Mouse (Mus musculus) lung, adult 2 months (tissue): Measurements from ENCODE around the gene Mllt10. TPM values are rescaled to one million over a fixed set of nuclear protein-coding genes. Genes with fewer than 3 reads are reported as not detected.

Experiments used
- DNase-seq: peaks from one replicate; pipeline ENCODE4 v3.0.0; 2022
- H3K4me1 ChIP-seq: fragments of 200-500 bp; 2 replicates; pipeline ENCODE4 v1.6.1; 2011; ENCODE audit warnings: low read length; ENCODE audit not compliant: control insufficient read depth, insufficient read depth
- H3K4me3 ChIP-seq: fragments of 200-500 bp; replicated peaks from 2 replicates; pipeline ENCODE3; 2011; ENCODE audit warnings: low read depth, mild to moderate bottlenecking, control low read depth, low read length; ENCODE audit errors: extremely low read depth
- CTCF ChIP-seq: fragments of 200-500 bp; IDR thresholded peaks from 2 replicates; pipeline ENCODE4 v1.5.1; 2011; ENCODE audit warnings: mild to moderate bottlenecking, low read length, control low read depth; ENCODE audit not compliant: insufficient read depth
- POLR2A ChIP-seq: fragments of 200-500 bp; IDR thresholded peaks from 2 replicates; pipeline ENCODE4 v1.6.1; 2011; ENCODE audit warnings: low read depth, mild to moderate bottlenecking, control low read depth, low read length, borderline replicate concordance; ENCODE audit errors: extremely low read depth
- WGBS: fragments of 180-500 bp; shearing (Covaris S2); methylation state at CpG from one replicate; pipeline ENCODE4 v1.1.7; 2018; 5-methylcytosine and 5-hydroxymethylcytosine counted together
- polyA plus RNA-seq: library from polyadenylated mRNA; depleted of rRNA; stranded (reverse); fragments of >200 nt; gene quantifications from 2 replicates; pipeline ENCODE4 v1.2.3, GENCODE M21; 2012

Gene Mllt10
- polyA plus RNA-seq, 1 experiment = 34.7 TPM

DNA sequence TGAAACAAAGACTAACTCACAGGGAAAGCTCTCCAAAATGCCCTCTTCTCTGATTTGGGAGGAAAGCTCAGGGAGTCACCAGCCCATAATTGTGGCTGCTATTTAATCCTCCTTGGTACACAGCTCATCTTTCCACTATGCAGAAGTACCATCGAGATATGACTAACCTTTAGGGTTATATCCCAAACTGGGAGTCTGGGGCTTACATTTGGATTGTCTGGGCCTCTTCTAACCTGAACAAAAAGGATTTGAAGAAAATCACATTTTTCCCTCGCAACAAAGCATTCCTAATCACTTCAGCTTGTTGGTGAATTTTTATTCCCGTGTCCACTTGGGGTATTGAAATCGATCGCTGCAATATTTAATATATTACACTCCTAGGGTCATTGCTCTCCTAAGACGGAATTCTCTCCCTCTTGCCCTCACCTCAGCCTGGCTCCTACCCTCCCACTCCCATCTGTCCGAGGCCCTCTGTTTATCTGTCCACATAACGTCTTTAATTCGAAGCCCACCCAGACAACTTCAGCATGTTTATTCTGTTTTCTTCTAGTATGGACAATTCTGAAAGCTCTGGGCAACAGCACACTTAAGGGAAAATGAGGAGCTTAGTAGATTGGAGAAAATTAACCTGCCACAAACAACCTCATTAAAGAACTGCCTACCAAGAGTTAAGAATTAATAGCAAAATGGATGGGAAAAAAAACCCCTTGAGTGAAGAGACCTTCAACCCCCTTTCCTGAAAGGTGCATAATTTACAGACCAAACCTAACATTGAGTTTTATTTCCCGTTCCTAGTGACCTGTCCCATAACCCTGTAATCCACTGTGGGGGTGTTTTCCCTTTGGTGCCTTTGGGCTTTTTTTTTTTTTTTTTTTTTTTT, 20.4 kb upstream of the Mllt10 start:
- WGBS = 94% methylated on average over 10 of the region's 10 CpGs
- no peak for DNase-seq
- TF ChIP-seq POLR2A (no peak), CTCF (no peak)
- Histone ChIP-seq H3K4me3 (no peak overlapping the region), H3K4me1 (peaks cover 7% of the 10 kb centered on the region)

DNA sequence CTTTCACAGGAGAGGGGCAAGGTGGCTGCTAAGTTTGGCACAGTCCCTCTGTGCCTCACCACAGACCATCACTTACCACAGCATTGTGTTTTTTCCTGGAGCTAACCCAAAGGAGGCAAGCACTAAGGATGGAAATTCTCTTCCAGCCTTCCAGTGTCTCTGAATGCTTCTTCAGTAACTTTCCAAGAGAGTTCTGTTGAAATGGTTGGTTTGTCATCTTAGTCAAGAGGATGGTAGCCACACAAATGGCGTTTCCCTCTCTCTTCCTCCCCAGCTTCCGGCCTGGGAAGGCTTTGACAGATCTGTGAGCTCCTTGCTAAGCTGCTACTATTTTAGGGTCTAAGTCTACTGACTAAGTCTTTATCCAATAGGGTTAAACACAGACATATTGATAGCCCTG, 17.5 kb upstream of the Mllt10 start, which contains the start of gene A930004D18Rik:
Gene A930004D18Rik (minus strand): TSS at position 247 of the 400 bp plus-strand sequence.
- Histone ChIP-seq H3K4me1 (no peaks in the 10 kb centered on the region), H3K4me3 (no peak within 1 kb of the TSS)
- WGBS = 61% methylated on average over 2 of the region's 2 CpGs
- DNase-seq = no peak
- TF ChIP-seq POLR2A (no peak), CTCF (no peak)

DNA sequence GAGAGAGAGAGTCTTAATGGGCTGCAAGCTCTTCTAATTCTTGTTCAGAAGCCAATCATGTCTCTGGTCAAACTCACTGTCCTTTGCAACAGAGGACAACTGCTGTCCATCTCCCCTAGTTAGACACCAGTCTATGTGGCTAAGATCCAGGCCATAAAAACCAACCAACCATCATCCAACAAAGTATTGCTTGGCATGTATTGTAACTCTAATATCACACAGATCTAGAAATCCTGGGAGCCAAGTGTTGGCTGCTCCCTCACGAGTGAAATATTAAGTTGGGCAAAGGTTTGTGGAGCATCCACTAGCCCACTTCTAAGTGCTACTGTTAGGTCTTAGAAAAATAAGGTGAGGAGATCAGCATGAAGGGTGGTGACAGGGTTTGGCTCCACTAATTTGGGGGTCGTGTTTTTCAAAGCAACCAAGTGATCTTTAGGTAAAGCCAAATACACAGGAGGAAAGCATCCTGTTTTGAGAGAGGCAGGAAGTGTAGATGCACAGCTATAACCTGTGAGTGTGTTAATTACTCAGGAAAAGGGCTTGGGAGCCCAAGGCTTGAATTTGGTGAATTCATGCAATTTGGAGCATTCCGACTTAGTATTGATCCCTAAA, 16.8 kb upstream of the Mllt10 start:
- DNase-seq = no peak
- TF ChIP-seq POLR2A (no peak), CTCF (no peak)
- Histone ChIP-seq H3K4me3 (no peak overlapping the region), H3K4me1 (no peaks in the 10 kb centered on the region)
- 76% methylated on average over 3 of the region's 3 CpGs for WGBS

DNA sequence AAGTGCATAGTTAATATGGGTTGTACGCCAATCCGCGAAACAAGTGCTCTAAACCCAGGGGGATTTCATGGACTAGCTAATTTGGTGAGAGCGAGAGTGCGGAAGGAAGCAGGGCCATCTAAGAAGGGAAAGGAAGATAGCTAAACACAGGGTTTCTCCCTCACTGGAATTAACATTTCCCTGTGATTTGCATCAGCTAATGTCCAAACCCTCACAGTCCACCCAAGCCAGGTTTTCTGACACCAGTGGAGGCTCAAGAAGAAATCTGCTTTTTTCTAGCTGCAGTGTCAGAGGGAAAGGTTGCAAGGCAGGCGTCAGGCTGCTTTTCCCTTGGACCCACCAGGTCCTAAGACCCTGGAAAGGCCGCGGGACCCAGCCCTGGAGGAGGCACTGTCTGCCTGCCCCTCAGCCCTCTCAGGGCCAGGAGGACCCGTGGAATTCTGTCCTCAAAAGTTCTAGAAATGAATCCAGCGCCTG, 16.1 kb upstream of the Mllt10 start:
- TF ChIP-seq CTCF (no peak), POLR2A (no peak)
- Histone ChIP-seq H3K4me3 (no peak overlapping the region), H3K4me1 (no peaks in the 10 kb centered on the region)
- WGBS = 92% methylated on average over 10 of the region's 10 CpGs
- DNase-seq = no peak

DNA sequence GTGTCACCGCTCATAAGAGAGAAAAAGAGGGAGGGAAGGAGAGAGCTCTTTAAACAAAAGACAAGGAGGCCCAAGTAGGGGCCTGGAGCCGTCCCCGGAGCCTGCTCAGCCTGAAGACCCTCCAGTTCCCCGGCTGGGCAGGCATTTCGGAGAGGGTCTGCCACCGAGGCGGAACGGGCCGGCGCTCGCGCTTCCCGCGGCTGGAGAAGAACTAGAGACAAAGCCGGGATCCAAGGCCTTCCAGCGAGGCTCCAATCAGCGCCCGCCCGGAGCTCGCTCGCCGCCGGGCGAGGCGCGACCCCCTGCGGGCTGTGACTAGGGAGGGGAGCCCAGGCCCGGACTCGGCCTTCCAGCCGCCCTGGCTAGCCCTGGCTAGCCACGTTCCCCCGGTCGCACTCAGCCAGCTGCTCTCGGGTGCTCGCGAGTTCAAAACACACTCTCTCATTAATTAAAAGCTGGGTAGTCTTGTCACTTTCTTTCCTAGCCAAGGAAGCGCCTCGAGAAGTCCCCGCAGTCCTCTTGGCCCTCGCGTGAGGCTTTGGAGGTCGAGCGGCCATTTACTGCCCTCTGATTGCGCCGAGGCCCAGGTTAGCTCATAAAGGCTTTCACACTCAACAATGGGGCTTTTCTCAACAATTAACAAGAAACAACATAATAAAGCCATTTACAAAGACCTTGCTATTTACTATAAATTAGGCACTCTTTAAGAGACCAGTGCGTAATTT, 15.3 kb upstream of the Mllt10 start:
- Histone ChIP-seq H3K4me3 (no peak overlapping the region), H3K4me1 (no peaks in the 10 kb centered on the region)
- no peak for TF ChIP-seq POLR2A
- no peak for TF ChIP-seq CTCF
- WGBS = 58% methylated on average over 46 of the region's 46 CpGs
- no peak for DNase-seq

DNA sequence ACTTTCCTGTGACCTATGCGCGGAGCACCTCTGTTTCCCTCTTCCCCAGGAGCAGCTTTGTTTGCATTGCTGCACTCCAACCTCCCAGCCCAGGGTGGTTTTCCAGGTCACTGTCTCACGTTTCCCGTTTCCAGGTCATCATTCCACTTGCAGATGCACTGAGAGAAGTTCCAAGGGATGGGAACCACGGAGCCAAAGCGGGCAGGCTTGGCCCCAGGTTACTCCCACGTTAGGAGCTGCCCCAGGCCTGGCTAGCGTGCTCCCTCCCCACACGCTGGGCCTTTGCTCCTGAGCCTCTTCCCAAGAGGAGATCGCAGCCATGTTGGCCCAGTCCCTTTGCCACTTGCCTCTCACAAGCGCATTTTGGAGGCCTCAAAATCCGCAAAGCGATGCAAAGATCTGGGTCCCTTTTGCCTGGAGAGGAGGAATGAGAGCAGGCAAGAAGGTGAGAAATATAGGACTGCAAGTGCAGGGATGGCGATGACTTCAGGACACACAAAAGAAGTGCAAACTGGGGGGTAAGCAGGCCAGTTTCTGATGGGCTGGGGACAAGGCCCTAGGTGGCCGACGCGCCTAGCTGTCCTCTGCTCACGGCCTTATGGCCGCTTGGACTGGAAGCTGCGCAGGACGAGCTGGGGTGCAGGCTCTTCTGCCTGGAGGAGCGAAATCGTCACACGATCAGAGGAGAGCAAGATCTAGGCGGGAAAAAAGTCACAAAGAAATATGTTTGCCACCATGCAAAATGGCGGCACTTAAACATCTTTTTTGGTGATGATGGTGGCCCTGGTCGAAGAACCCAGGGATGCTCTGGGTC, 14.5 kb upstream of the Mllt10 start:
- no peak overlapping the region for H3K4me3 ChIP-seq
- H3K4me1 ChIP-seq = no peaks in the 10 kb centered on the region
- WGBS = 93% methylated on average over 27 of the region's 27 CpGs
- no peak for DNase-seq
- TF ChIP-seq CTCF (no peak), POLR2A (no peak)

DNA sequence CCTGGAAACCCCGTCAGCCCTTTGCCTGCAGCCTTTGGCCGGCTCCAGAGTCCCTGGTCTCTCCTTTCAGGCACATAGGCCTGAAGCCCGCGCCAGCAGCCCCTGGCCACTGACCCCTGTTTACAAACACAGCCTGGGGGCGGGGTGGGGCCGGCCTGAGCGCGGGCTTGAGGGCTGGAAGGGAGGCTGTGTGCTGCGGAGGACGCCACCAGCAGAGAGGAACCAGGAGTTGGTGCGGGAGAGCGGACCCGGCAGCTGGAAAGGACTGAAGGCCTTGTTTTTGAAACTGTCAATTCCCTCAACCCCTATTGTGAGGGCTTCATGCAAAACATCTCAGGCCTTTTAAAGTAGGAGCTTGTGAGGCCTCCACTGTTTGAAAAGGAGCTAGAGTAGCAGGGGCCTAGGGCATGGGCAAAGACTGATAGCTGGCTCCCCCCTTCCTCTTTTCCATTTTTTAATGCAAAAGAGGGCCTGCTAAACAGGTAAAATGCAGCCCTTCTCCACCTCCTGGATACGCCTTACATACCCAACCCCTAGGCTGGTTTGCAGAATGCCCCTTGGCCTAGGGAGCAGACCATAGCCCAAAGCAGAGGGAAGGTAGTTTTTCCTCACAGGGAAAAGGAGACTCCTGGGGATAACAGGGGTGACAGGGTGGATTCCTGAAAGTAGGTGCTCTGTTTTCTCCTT, 13.7 kb upstream of the Mllt10 start:
- Histone ChIP-seq H3K4me1 (no peaks in the 10 kb centered on the region; the same call in 1 of the 2 replicates), H3K4me3 (no peak overlapping the region)
- no peak for DNase-seq
- WGBS = 86% methylated on average over 14 of the region's 14 CpGs
- TF ChIP-seq CTCF = no peak
- no peak for TF ChIP-seq POLR2A

DNA sequence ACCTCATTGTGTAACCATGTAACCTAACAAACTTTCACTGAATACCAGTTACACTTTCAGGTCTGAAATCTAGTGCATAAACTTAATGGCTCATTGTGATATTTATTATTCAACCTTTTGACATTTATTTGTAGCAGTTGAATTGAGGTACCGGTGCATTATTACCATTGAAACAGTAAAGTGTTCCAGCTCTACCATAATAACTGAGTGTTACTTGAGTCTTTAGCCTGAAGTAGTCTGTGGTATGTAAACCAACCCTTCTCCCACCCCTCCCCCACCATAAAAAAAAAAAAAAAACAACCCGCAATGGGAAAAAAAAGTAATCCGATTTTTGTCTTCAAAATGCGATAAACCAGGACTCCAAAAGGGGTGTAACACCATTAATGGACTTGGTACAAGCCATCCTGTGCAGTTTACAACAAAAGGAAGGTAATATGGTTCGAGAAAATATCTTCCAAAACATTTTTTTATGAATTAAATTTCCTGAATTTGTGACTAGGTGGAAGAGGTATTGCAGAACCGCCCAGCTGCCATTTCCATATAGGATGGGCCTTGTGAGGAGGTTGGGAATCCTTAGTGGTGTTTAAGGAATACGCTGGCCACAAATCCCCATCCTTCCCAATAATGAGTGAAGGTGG, 9.8 kb upstream of the Mllt10 start:
- TF ChIP-seq POLR2A = no peak
- no peak for TF ChIP-seq CTCF
- Histone ChIP-seq H3K4me1 (no peaks in the 10 kb centered on the region; the same call in 1 of the 2 replicates), H3K4me3 (no peak overlapping the region)
- no peak for DNase-seq
- 62% methylated on average over 7 of the region's 7 CpGs for WGBS
